Mouse (Mus musculus): ENCODE data around the gene Lmnb2. TPM values are rescaled to one million over a fixed set of nuclear protein-coding genes. Genes with fewer than 3 reads are reported as not detected.
A peak's percentile ranks its signal among the peaks of the same experiment; 100 is the strongest.

Lmnb2 gene
- 11.8 and 16.6 TPM in 2 replicates for polyA plus RNA-seq (2012; ENCODE audit: insufficient read depth, low replicate concordance)

- Histone ChIP-seq H3K9me3 (no peaks in the 10 kb centered on the region), H3K27me3 (replicated peaks) (peaks cover 3% of the 10 kb centered on the region), H3K36me3 (replicated peaks; ENCODE audit: low read length) (peaks cover 17% of the 10 kb centered on the region), H3K4me3 (replicated peaks) (peak within 1 kb of the TSS; percentile 98), H3K4me1 (peaks cover 78% of the 10 kb centered on the region)
- TF ChIP-seq FLI1 (IDR thresholded peaks at IDR 0.05; ENCODE audit: low read length) = no peak
- no peak for TF ChIP-seq GATA1 (IDR thresholded peaks at IDR 0.05; ENCODE audit: borderline replicate concordance, low read length)
Observed at GRCm38 (mm10) chr10:80917779-80918434, at the start of gene Lmnb2. TSS of gene Lmnb2 (minus strand) at chr10:80918245.

GRCm38 (mm10) chr10:80967101-80967656 is 49.1 kb upstream of the Lmnb2 start:
- H3K4me3 ChIP-seq (replicated peaks) = peak overlapping the region; percentile 54
- H3K9me3 ChIP-seq = peaks cover 7% of the 10 kb centered on the region
- H3K4me1 ChIP-seq = peaks cover 47% of the 10 kb centered on the region
- H3K36me3 ChIP-seq (replicated peaks; ENCODE audit: low read length) = no peaks in the 10 kb centered on the region
- H3K27me3 ChIP-seq (replicated peaks) = peaks cover 43% of the 10 kb centered on the region
- TF ChIP-seq GATA1 (IDR thresholded peaks at IDR 0.05; ENCODE audit: borderline replicate concordance, low read length) (no peak), FLI1 (IDR thresholded peaks at IDR 0.05; ENCODE audit: low read length) (no peak)

GRCm38 (mm10) chr10:80966296-80966695 is 48.3 kb upstream of the Lmnb2 start:
- Histone ChIP-seq H3K27me3 (replicated peaks) (peaks cover 35% of the 10 kb centered on the region), H3K4me1 (peaks cover 55% of the 10 kb centered on the region), H3K4me3 (replicated peaks) (no peak overlapping the region), H3K36me3 (replicated peaks; ENCODE audit: low read length) (no peaks in the 10 kb centered on the region), H3K9me3 (peaks cover 6% of the 10 kb centered on the region)
- TF ChIP-seq FLI1 (IDR thresholded peaks at IDR 0.05; ENCODE audit: low read length) = no peak
- no peak for TF ChIP-seq GATA1 (IDR thresholded peaks at IDR 0.05; ENCODE audit: borderline replicate concordance, low read length)

- Histone ChIP-seq H3K27me3 (replicated peaks) (peaks cover 32% of the 10 kb centered on the region), H3K4me3 (replicated peaks) (no peak overlapping the region), H3K36me3 (replicated peaks; ENCODE audit: low read length) (no peaks in the 10 kb centered on the region)
Observed at GRCm38 (mm10) chr10:80963031-80963975, 45.3 kb upstream of the Lmnb2 start.

DNA sequence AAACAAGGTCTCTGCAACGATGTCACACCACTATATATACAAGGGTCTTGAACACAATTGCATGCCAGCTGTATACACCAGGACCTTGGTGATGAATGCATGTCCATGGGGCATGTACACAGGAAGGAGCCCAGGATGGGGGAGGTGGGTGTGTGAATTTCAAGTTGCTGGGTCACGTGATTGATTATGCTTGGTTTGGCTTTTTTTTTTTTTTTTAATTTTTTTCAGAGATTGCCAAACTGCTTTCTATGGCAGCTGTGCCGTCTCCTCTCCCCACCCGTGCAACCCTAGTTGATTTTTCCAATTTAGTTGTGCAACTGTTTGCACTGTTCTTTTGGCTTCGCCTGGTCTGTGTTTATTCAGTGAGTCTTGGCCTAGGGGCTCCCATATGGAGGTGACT is 44.5 kb upstream of the Lmnb2 start:
- H3K36me3 ChIP-seq (replicated peaks; ENCODE audit: low read length) = no peaks in the 10 kb centered on the region
- H3K4me3 ChIP-seq (replicated peaks) = no peak overlapping the region
- peaks cover 51% of the 10 kb centered on the region for H3K4me1 ChIP-seq
- no peak for TF ChIP-seq FLI1 (IDR thresholded peaks at IDR 0.05; ENCODE audit: low read length)
- peaks cover 35% of the 10 kb centered on the region for H3K27me3 ChIP-seq (replicated peaks)
- no peaks in the 10 kb centered on the region for H3K9me3 ChIP-seq

More at GRCm38 (mm10) chr10:80963031-80963975, 45.3 kb upstream of the Lmnb2 start:
- H3K4me1 ChIP-seq = peaks cover 58% of the 10 kb centered on the region
- TF ChIP-seq GATA1 (IDR thresholded peaks at IDR 0.05; ENCODE audit: borderline replicate concordance, low read length) = no peak
- TF ChIP-seq FLI1 (IDR thresholded peaks at IDR 0.05; ENCODE audit: low read length) = no peak
- H3K9me3 ChIP-seq = no peaks in the 10 kb centered on the region

- Histone ChIP-seq H3K36me3 (replicated peaks; ENCODE audit: low read length) (no peaks in the 10 kb centered on the region), H3K4me3 (replicated peaks) (no peak overlapping the region), H3K4me1 (peaks cover 46% of the 10 kb centered on the region), H3K9me3 (no peaks in the 10 kb centered on the region), H3K27me3 (replicated peaks) (peaks cover 35% of the 10 kb centered on the region)
- TF ChIP-seq GATA1 (IDR thresholded peaks at IDR 0.05; ENCODE audit: borderline replicate concordance, low read length) (no peak), FLI1 (IDR thresholded peaks at IDR 0.05; ENCODE audit: low read length) (no peak)
Observed at GRCm38 (mm10) chr10:80962051-80962472, 44.0 kb upstream of the Lmnb2 start.

DNA sequence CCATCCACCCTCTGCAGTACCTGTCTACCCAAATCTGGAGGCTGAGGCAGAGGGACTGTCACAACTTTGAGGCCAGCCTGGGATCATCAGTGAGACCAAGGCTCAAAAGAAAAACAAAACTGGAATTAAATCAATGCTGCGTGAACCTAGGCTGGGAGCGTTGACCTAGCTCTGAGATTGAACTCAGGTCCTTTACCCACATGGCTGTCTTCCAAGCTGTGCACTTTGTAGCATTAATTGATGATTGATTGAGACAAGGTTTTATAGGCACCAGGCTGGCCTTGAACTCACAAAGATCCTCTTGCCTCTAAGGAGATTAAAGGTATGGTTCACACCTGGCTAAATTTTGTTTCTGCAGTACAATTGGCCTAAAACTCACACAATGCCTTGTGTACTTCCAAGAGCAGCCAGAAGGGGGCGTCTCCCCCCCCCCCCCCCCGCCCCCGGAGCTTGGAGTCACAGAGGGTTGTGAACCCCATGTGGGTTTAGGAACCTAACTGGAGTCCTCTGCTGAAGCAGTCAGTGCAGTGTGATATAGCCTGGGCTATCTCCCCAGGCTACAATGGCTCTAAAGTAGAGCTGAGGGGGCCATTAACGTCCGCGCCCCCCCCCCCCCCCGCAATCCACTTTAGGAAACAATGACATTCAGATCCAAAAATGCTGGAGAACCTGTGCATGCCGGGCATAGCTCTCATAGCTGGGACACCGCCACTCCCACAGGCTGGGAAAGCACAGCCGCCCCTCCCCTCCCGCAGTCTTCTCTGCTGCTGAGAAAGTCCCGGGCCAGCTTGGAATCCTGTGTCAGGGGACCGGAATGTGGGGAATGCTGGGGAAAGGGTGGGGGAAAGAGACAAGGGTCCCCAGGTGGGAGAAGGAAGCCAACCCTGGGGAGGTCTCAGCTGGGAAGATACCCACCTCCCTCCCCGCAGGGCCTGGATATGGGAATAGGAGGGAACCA is 42.8 kb upstream of the Lmnb2 start:
- peaks cover 35% of the 10 kb centered on the region for H3K27me3 ChIP-seq (replicated peaks)
- no peak for TF ChIP-seq FLI1 (IDR thresholded peaks at IDR 0.05; ENCODE audit: low read length)
- no peak for TF ChIP-seq GATA1 (IDR thresholded peaks at IDR 0.05; ENCODE audit: borderline replicate concordance, low read length)

DNA sequence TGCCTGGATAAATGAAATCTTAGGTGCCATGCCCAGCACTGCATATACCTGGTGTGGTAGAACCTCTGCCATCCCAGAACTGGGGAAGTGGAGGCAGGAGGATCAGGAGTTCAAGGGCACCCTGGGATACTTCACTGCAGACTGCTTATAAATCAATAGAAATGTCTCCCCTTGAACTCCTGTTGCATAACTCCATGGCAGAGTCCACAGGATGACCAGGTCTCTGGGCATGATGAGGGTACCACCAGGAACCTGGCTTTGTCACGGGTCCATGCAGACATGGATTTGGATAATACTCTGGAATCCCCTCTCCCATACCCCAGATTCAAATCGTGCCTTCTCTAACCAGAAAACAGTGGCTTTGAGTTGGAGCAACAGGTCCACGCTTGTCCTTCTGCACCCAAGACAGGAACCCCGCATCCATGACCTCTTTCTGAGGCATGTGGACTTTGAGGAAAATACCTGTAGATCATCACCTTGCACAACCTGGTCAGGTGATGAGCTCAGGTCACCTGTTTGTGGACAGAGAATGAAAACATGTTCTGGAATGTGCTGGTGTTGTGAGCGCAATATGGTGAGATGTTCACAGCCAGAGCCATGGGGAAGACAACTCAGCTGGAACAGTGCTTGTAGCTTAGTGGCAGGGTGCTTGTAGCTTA is 41.1 kb upstream of the Lmnb2 start:
- Histone ChIP-seq H3K36me3 (replicated peaks; ENCODE audit: low read length) (no peaks in the 10 kb centered on the region), H3K4me3 (replicated peaks) (no peak overlapping the region), H3K9me3 (no peaks in the 10 kb centered on the region), H3K27me3 (replicated peaks) (peaks cover 35% of the 10 kb centered on the region), H3K4me1 (peaks cover 48% of the 10 kb centered on the region)
- no peak for TF ChIP-seq GATA1 (IDR thresholded peaks at IDR 0.05; ENCODE audit: borderline replicate concordance, low read length)
- no peak for TF ChIP-seq FLI1 (IDR thresholded peaks at IDR 0.05; ENCODE audit: low read length)

More for the DNA sequence above, 42.8 kb upstream of the Lmnb2 start:
- no peak overlapping the region for H3K4me3 ChIP-seq (replicated peaks)
- no peaks in the 10 kb centered on the region for H3K9me3 ChIP-seq
- peaks cover 43% of the 10 kb centered on the region for H3K4me1 ChIP-seq
- no peaks in the 10 kb centered on the region for H3K36me3 ChIP-seq (replicated peaks; ENCODE audit: low read length)

Measured in megakaryocyte, embryonic 14.5 days (primary cell).